Mouse (Mus musculus): ENCODE results near the gene Rab34.

Gene Rab34

DNA sequence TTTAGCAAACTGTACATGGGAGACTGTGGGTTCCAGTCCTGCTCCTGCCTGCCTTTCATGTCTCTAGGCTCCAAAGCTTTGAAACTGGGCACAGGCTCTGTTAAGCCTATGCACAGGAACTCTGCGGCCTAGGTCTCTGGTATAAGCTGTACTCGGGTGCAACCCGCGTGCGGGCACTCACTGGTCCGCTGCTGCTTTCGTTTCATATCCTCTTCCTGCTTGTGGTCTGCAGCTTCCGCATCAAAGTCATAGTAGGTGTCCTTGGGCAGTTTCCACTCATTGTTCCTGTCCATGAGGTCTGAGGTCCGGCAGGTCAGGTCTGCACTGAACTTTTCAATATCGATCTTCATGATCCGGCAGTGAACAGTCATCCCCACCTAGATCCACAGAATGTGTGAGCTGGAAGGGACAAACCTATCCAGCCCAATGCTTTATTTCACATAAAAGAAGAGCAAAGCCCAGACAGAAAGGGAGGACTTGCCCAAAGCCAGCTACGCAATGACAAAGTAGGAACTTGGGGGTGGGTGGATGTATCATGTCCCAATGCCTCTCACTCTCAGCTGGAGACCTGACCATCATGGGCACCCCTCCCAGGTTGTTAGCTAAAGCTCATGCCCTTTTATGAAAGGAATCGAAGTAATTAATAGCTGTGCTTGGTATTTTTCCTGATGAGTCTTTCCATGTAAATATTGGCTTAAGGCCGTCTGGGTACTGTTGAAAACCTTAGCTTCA lies 25.0 kb downstream of the Rab34 start:
- DNase-seq (ENCODE audit: low read depth, low spot score) = no peak

DNA sequence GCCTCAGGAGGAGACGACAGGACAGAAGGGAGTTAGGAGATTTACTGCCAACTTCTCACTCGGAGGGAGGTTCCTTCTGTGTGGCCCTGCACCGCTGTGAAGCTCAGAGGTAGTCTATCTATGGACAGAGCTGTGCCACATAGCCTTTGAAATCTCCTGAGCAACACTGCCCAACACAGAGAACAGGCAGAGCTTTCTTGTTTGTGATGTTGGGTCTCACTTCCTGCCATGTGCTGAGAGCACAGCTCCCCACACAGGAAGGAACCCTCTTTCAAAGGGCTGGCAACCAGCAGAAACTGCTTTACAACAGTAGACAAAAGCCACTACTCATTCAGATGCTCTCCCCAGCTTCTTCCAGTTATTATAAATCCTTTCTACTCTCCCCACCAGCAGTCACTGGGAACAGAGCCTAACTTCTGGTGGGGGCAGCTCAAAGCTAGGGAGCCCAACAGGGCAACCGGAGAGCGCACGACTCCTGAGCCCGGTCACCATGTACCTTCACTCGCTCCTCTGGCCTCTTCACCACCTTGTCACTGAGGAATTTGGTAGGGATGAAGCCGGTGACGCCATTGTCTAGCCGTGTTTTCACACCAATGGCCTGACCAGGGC lies 27.6 kb downstream of the Rab34 start:
- no peak for DNase-seq (ENCODE audit: low read depth, low spot score)

DNA sequence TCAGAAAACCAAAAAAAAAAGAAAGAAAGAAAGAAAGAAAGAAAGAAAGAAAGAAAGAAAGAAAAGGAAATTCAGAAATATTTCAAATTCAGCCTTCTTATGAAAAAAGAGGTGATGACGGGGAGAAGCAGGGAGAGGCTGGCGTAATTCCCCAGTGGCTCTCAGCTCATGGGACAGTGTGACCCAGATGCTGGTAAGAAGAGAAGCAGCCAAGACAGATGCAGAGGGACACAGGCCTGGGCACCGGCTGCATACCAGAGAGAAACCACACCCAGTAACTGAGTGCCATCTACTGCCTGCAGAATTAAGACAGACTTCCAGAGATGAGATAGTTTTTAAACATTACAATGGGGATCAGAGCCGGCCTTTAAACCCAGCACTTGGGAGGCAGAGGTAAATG lies 35.4 kb downstream of the Rab34 start:
- no peak for DNase-seq (ENCODE audit: low read depth, low spot score)

DNA sequence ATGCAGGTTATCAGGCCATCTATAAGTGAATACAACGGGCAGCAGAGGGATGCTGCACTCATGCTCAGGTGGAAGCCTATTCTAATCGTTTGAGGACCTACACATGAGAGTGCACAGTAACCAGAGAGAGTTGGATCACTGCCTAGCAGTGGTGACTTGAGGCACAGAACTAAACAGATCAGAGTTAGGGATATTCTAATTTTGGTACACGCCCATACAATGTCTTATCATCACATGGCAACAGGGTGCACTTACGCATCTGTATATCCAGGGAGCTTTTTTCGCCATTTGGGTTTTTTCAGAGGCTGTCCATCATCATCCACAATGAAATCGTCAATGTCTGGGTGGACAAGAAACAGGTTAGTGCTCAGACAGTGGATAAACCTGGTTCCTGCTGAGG lies 43.3 kb downstream of the Rab34 start:
- DNase-seq (ENCODE audit: low read depth, low spot score) = no peak

DNA sequence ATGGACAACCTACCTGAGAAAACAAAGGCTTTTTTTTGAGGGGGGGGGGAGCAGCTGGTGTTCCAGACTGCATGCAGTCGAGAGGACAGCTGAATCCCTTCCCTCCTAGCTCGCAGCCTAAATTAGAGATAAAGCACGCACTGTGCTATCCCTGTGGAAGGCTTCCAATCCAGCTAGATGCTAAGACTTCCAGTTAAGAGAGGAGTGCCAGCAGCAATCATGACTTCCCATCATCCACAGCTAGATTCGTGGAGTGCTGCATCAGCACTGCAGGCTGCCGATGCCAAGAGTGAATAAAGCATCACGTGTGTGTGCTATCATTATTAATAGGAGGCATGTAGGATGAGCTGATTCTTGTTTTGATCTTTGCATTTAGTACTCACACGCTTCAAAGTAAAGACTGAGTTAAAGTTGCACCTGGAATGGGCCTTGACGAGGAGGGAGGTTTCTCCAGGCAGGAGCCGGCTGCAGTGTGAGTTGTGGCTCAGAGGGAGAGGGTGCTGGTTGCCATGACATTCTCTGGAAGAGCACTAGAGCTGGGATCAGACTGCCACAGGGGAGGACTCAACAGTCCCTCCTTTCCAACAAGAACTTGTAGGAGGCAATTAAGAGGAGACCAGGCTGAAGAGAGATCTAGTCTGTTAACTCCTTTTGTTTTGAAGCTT lies 52.1 kb downstream of the Rab34 start:
- no peak for DNase-seq (ENCODE audit: low read depth, low spot score)
